Mouse (Mus musculus) heart, postnatal 0 days (tissue): ENCODE data around the gene Majin.

Source experiments
- CTCF ChIP-seq: IDR thresholded peaks from 2 replicates; pipeline ENCODE4 v1.5.1; 2016; ENCODE audit warnings: antibody characterized with exemption, control low read depth, low read depth
- EP300 ChIP-seq: IDR thresholded peaks from 2 replicates; pipeline ENCODE4 v1.6.1; 2016; ENCODE audit warnings: antibody characterized with exemption, low read depth

GRCm38 (mm10) chr19:6178775-6179174, 5.4 kb upstream of the Majin start:
- TF ChIP-seq CTCF (no peak), EP300 (no peak)
